Mouse (Mus musculus): ENCODE measurements around the gene Ccin. TPM values are rescaled to one million over a fixed set of nuclear protein-coding genes. Genes with fewer than 3 reads are reported as not detected.

Gene Ccin
- total and polyA plus RNA-seq, 3 experiments, result not detected

DNA sequence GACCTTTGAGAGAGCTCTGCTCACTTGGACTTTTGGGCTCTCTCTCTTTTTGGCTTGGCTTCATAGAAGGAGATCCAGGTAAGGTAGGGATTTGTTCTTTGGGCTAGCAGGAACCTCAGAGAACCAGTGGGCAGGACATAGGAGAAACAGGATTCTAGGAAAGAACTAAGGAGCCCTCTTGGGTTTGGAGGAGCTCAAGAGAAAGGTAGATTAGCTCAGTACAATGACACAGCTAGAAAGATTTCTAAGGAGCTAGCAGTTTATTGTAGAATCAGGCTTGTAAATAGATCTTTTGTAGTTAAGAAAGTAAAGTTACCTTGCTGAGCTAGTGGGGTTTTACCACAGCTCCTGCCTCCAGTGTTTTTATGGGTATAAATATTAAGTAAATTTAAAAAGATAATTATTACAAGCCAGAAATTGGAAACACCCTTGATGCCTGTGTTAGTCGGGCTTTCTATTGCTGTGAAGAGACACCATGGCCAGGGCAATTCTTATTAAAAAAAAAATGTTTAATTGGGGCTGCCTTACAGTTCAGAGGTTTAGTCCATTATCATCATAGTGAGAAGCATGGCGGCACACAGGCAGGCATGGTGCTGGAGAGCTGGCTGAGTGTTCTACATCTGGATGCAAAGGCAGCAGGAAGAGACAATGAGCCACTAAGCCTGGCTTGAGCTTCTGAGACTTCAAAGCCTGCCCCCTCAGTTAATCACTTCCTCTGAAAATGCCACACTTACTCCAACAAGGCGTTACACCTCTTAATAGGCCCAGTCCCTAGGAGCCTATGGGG, 21.5 kb downstream of the Ccin start:
- H3K4me2 ChIP-seq (ENCODE audit: insufficient read depth, low read depth, poor library complexity, severe bottlenecking), result 0 out of 2 replicates have a peak overlapping the region, but pooled peaks have one; percentile 61
- H3K27me3 ChIP-seq (replicated peaks), result no peaks in the 10 kb centered on the region
- H3K9ac ChIP-seq (ENCODE audit: insufficient read depth, low read depth), result peak overlapping the region; percentile 37; the same call in 1 of the 2 replicates
- peaks cover 0 to 17% of the 10 kb centered on the region in 2 experiments for H3K36me3 ChIP-seq (replicated peaks in 1 of 2; ENCODE audit: control insufficient read depth in 1 of 2, insufficient read depth in 1 of 2, low read length in 1 of 2)
- H3K27ac ChIP-seq (ENCODE audit: insufficient read depth, low read depth), result no peak overlapping the region
- DNase-seq (ENCODE audit: extremely low read depth), result no peak
- no peaks in the 10 kb centered on the region for H3K79me2 ChIP-seq (replicated peaks; ENCODE audit: control insufficient read depth, extremely low read depth, insufficient read depth, poor library complexity, severe bottlenecking)
- H3K4me3 ChIP-seq (replicated peaks in 1 of 3; ENCODE audit: low read depth in 2 of 3, low read length in 2 of 3, poor library complexity in 1 of 3), result peak overlapping the region in 1 of 3 experiments; percentile 55
- dilution Hi-C loops (cut with MboI; ENCODE audit: extremely low pct_ligation_motif_present, extremely low pct_unique_long_range_greater_than_20kb, low sequenced_read_pairs) (no loop called here), in situ Hi-C loops (cut with MboI; ENCODE audit: low pct_ligation_motif_present, low pct_unique_long_range_greater_than_20kb, low sequenced_read_pairs) (no loop called here)
- H3K9me3 ChIP-seq (replicated peaks; ENCODE audit: low read length), result no peaks in the 10 kb centered on the region
- TF ChIP-seq HCFC1 (IDR thresholded peaks at IDR 0.05; ENCODE audit: low read depth, low read length) (no peak), RAD21 (IDR thresholded peaks at IDR 0.05; ENCODE audit: low read depth, low read length) (no peak), CHD2 (IDR thresholded peaks at IDR 0.05; ENCODE audit: low read length) (no peak), MYC (IDR thresholded peaks at IDR 0.05; ENCODE audit: low read depth, low read length) (no peak), TCF12 (IDR thresholded peaks at IDR 0.05; ENCODE audit: low read depth, low read length) (no peak), GABPA (IDR thresholded peaks at IDR 0.05; ENCODE audit: insufficient replicate concordance, low read depth, low read length) (no peak), CHD1 (IDR thresholded peaks at IDR 0.05; ENCODE audit: low read depth, low read length) (no peak), RCOR1 (conservative IDR thresholded peaks at IDR 0.05; ENCODE audit: low read depth, low read length) (no peak), MAX (IDR thresholded peaks at IDR 0.05; ENCODE audit: low read length) (no peak)
- peaks cover 0 to 13% of the 10 kb centered on the region in 2 experiments; a peak in 2 of 4 replicates for H3K4me1 ChIP-seq (ENCODE audit: control insufficient read depth in 1 of 2, insufficient read depth in 2 of 2)

GRCm38 (mm10) chr4:44010176-44010575, 26.9 kb downstream of the Ccin start:
- Histone ChIP-seq H3K4me1 (ENCODE audit: control insufficient read depth in 1 of 2, insufficient read depth in 2 of 2) (peaks cover 3 to 21% of the 10 kb centered on the region in 2 experiments; a peak in 3 of 4 replicates), H3K9ac (ENCODE audit: insufficient read depth, low read depth) (no peak overlapping the region), H3K9me3 (replicated peaks; ENCODE audit: low read length) (no peaks in the 10 kb centered on the region), H3K27ac (ENCODE audit: insufficient read depth, low read depth) (no peak overlapping the region), H3K79me2 (replicated peaks; ENCODE audit: control insufficient read depth, extremely low read depth, insufficient read depth, poor library complexity, severe bottlenecking) (peaks cover 26% of the 10 kb centered on the region), H3K27me3 (replicated peaks) (no peaks in the 10 kb centered on the region), H3K36me3 (replicated peaks in 1 of 2; ENCODE audit: control insufficient read depth in 1 of 2, insufficient read depth in 1 of 2, low read length in 1 of 2) (peaks cover 0 to 34% of the 10 kb centered on the region in 2 experiments), H3K4me2 (ENCODE audit: insufficient read depth, low read depth, poor library complexity, severe bottlenecking) (no peak overlapping the region), H3K4me3 (replicated peaks in 1 of 3; ENCODE audit: low read depth in 2 of 3, low read length in 2 of 3, poor library complexity in 1 of 3) (no peak overlapping the region)
- in situ Hi-C loops (cut with MboI; ENCODE audit: low pct_ligation_motif_present, low pct_unique_long_range_greater_than_20kb, low sequenced_read_pairs), result no loop called here
- no peak for DNase-seq (ENCODE audit: extremely low read depth)
- TF ChIP-seq SMC3 (IDR thresholded peaks at IDR 0.05; ENCODE audit: low read depth, low read length) (peak; percentile 23; the same call in 1 of the 2 replicates), ZNF384 (IDR thresholded peaks at IDR 0.05; ENCODE audit: low read depth, low read length) (peak; percentile 35; the same call in 1 of the 2 replicates), ETS1 (conservative IDR thresholded peaks at IDR 0.05; ENCODE audit: low read depth, low read length) (no peak), CTCF (conservative IDR thresholded peaks at IDR 0.05 in 1 of 2, IDR thresholded peaks at IDR 0.05 in 1 of 2; ENCODE audit: low read depth in 2 of 2, low read length in 2 of 2) (peak in 1 of 2 experiments; percentile 69; a peak in 2 of 4 replicates)
- dilution Hi-C loops (cut with MboI; ENCODE audit: extremely low pct_ligation_motif_present, extremely low pct_unique_long_range_greater_than_20kb, low sequenced_read_pairs), result no loop called here
